In the genomic region with DNA sequence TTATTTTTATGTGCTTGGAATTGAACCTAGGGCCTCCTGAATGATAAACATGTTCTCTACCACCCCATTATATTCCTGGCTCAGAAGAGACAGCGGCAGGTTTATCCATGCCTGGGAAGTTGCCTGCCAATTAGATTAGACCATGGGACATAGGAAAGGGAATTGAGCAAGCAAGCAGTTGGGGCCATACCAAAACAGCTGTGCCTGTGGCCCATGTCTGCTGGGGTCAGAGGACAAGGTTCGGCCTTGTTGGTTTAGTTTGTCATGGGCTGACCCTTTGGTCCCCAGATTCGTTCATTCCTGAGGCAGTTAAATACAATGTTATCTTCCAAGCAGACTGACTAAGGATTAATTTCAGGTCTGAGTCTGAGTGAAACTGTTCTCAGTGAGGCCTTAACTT, we compare ENCODE assay signal across 23 mouse cellular contexts. TPM values are rescaled to one million over a fixed set of nuclear protein-coding genes. Genes with fewer than 3 reads are reported as not detected.
DNase-seq lines count a peak whose midpoint lies in the region; ATAC-seq and TF ChIP-seq lines count a peak whose summit lies in the region.
"Had no signal": no experiment of that assay in that cellular context is flagged by ENCODE, and none has a peak within 500 bp of the region (broad histone marks: within the 10 kb centered on the region; RNA-seq: fewer than 3 reads in every experiment).

No protein-coding gene starts in this region.

- no peaks in the 10 kb centered on the region for H3K9me3 ChIP-seq in heart, embryonic 13.5 days
- H3K9me3 ChIP-seq in kidney, embryonic 15.5 days (replicated peaks): no peaks in the 10 kb centered on the region
- no peaks in the 10 kb centered on the region for H3K9me3 ChIP-seq in limb, embryonic 12.5 days
- H3K9me3 ChIP-seq in liver, embryonic 16.5 days (replicated peaks; ENCODE audit: control insufficient read depth, low read length): no peaks in the 10 kb centered on the region
- H3K9me3 ChIP-seq: embryonic facial prominence, embryonic 13.5 days; forebrain, embryonic 12.5 days; hindbrain, embryonic 12.5 days; midbrain, embryonic 12.5 days had no signal

- no peaks in the 10 kb centered on the region; the same call in 1 of the 2 replicates for H3K36me3 ChIP-seq in heart, embryonic 13.5 days
- no peaks in the 10 kb centered on the region for H3K36me3 ChIP-seq in kidney, embryonic 15.5 days
- no peaks in the 10 kb centered on the region for H3K36me3 ChIP-seq in limb, embryonic 12.5 days
- H3K36me3 ChIP-seq in liver, embryonic 16.5 days (ENCODE audit: control insufficient read depth, insufficient read depth): no peaks in the 10 kb centered on the region
- H3K36me3 ChIP-seq: forebrain, embryonic 12.5 days; hindbrain, embryonic 12.5 days; midbrain, embryonic 12.5 days had no signal

- H3K27ac ChIP-seq in heart, embryonic 13.5 days (replicated peaks): 0 out of 2 replicates have a peak overlapping the region, but pooled peaks have one; percentile 21
- H3K27ac ChIP-seq in kidney, embryonic 15.5 days: no peak overlapping the region
- H3K27ac ChIP-seq in limb, embryonic 12.5 days: peak overlapping the region; percentile 64; the same call in 1 of the 2 replicates
- peak overlapping the region; percentile 62; the same call in 1 of the 2 replicates for H3K27ac ChIP-seq in liver, embryonic 16.5 days (ENCODE audit: low read length)
- no peak overlapping the region for H3K27ac ChIP-seq in left cerebral cortex, adult 2 months
- H3K27ac ChIP-seq: embryonic facial prominence, embryonic 13.5 days; forebrain, embryonic 12.5 days; hindbrain, embryonic 12.5 days; midbrain, embryonic 12.5 days; stomach, postnatal 0 days had no signal

- DNase-seq in heart, adult 8-10 months (ENCODE audit: low spot score): no peak
- peak; percentile 29 to 57 for DNase-seq in kidney, postnatal 25 days
- DNase-seq in left cerebral cortex, adult 2 months (ENCODE audit: extremely low spot score in 1 of 2, low spot score in 2 of 2): no peak
- no peak for DNase-seq in testis, postnatal 14 days (ENCODE audit: low spot score)
- DNase-seq: adrenal gland, postnatal 25 days; cerebellum, adult 8-10 months; cerebellum, postnatal 36 days; embryo, embryonic 11 days; heart, postnatal 14 days; layer of hippocampus, postnatal 36 days; lung, adult 18-20 months; lung, postnatal 10 days had no signal

- no peak overlapping the region for H3K4me2 ChIP-seq in heart, embryonic 13.5 days
- H3K4me2 ChIP-seq in kidney, embryonic 15.5 days: no peak overlapping the region
- H3K4me2 ChIP-seq in limb, embryonic 12.5 days: no peak overlapping the region
- no peak overlapping the region for H3K4me2 ChIP-seq in liver, embryonic 16.5 days (ENCODE audit: low read depth, low read length)
- H3K4me2 ChIP-seq: embryonic facial prominence, embryonic 13.5 days; forebrain, embryonic 12.5 days; heart, embryonic 11.5 days; hindbrain, embryonic 12.5 days; midbrain, embryonic 12.5 days had no signal

- WGBS in heart, embryonic 13.5 days: 58% methylated on average over 3 of the region's 3 CpGs
- WGBS in kidney, embryonic 15.5 days: 50% methylated on average over 3 of the region's 3 CpGs
- WGBS in limb, embryonic 12.5 days: 56% methylated on average over 3 of the region's 3 CpGs
- 49% methylated on average over 3 of the region's 3 CpGs for WGBS in liver, embryonic 16.5 days (ENCODE audit: insufficient replicate concordance)

- TF ChIP-seq CTCF in left cerebral cortex, adult 2 months (IDR thresholded peaks at IDR 0.05): no peak

- H3K9ac ChIP-seq in heart, embryonic 13.5 days: no peak overlapping the region
- H3K9ac ChIP-seq in kidney, embryonic 15.5 days: no peak overlapping the region
- no peak overlapping the region for H3K9ac ChIP-seq in limb, embryonic 12.5 days (replicated peaks)
- H3K9ac ChIP-seq in liver, embryonic 16.5 days (ENCODE audit: low read depth, low read length): no peak overlapping the region
- H3K9ac ChIP-seq: embryonic facial prominence, embryonic 13.5 days; forebrain, embryonic 12.5 days; hindbrain, embryonic 12.5 days; midbrain, embryonic 12.5 days had no signal

- intact Hi-C loops in left cerebral cortex, adult 2 months (cut with DNase I): no loop called here

- H3K27me3 ChIP-seq in heart, embryonic 13.5 days (replicated peaks): no peaks in the 10 kb centered on the region
- H3K27me3 ChIP-seq in kidney, embryonic 15.5 days: no peaks in the 10 kb centered on the region
- no peaks in the 10 kb centered on the region for H3K27me3 ChIP-seq in limb, embryonic 12.5 days
- H3K27me3 ChIP-seq in liver, embryonic 16.5 days (ENCODE audit: control insufficient read depth, insufficient read depth, low read depth, low read length): no peaks in the 10 kb centered on the region
- H3K27me3 ChIP-seq: embryonic facial prominence, embryonic 13.5 days; forebrain, embryonic 12.5 days; hindbrain, embryonic 12.5 days; midbrain, embryonic 12.5 days had no signal

- H3K4me3 ChIP-seq in heart, embryonic 13.5 days: no peak overlapping the region
- no peak overlapping the region for H3K4me3 ChIP-seq in kidney, embryonic 15.5 days (replicated peaks)
- H3K4me3 ChIP-seq in limb, embryonic 12.5 days (replicated peaks): no peak overlapping the region
- H3K4me3 ChIP-seq in liver, embryonic 16.5 days (ENCODE audit: low read depth, low read length): no peak overlapping the region
- no peak overlapping the region for H3K4me3 ChIP-seq in left cerebral cortex, adult 2 months
- H3K4me3 ChIP-seq: embryonic facial prominence, embryonic 13.5 days; erythroblast, embryonic 14.5 days; forebrain, embryonic 12.5 days; hindbrain, embryonic 12.5 days; midbrain, embryonic 12.5 days had no signal

- H3K4me1 ChIP-seq in heart, embryonic 13.5 days: peaks cover 99% of the 10 kb centered on the region
- peaks cover 51% of the 10 kb centered on the region for H3K4me1 ChIP-seq in kidney, embryonic 15.5 days
- H3K4me1 ChIP-seq in limb, embryonic 12.5 days (replicated peaks): peaks cover 69% of the 10 kb centered on the region
- H3K4me1 ChIP-seq in liver, embryonic 16.5 days (ENCODE audit: control insufficient read depth, low read depth, low read length): peaks cover 9% of the 10 kb centered on the region
- H3K4me1 ChIP-seq: forebrain, embryonic 12.5 days; hindbrain, embryonic 12.5 days; midbrain, embryonic 12.5 days had no signal

- ATAC-seq in heart, embryonic 13.5 days (ENCODE audit: extremely low read depth, insufficient number of reproducible peaks, low FRiP score, low TSS enrichment): no peak
- no peak for ATAC-seq in kidney, embryonic 15.5 days (replicated peaks; ENCODE audit: low FRiP score)
- no peak for ATAC-seq in limb, embryonic 12.5 days (ENCODE audit: insufficient number of reproducible peaks, insufficient read depth, low FRiP score, low TSS enrichment, low read depth)
- peak; percentile 82 for ATAC-seq in liver, embryonic 16.5 days (ENCODE audit: low read depth)

RNA-seq across cellular contexts. Expression of gene Rassf8, which starts 10.8 kb away (rescaled TPM):
- polyA plus RNA-seq in heart, embryonic 13.5 days (2015; fragmentation: Nextera tagmentation; extraction: Ambion mirVana): 7.4 and 7.6 TPM in 2 replicates
- 10 to 100 TPM; 54.3 to 61.5 (median 55.4) TPM for total RNA-seq in heart, adult 8-10 months (2022)
- 7.8 and 9.0 TPM in 2 replicates for polyA plus RNA-seq in kidney, embryonic 15.5 days (2015; fragmentation: Nextera tagmentation; extraction: Ambion mirVana)
- polyA plus RNA-seq in limb, embryonic 12.5 days (2016; fragmentation: Nextera tagmentation; extraction: Ambion mirVana): 9.2 and 13.7 TPM in 2 replicates
- polyA plus RNA-seq in liver, embryonic 16.5 days (2015; fragmentation: Nextera tagmentation; extraction: Ambion mirVana): 1.1 and 1.6 TPM in 2 replicates
- total RNA-seq in left cerebral cortex, adult 2 months (2021): 10 to 100 TPM; 19.3 to 19.5 TPM
- polyA plus RNA-seq: erythroblast, embryonic 14.5 days had no signal

Comparison
In these comparisons a context has a peak if more than half of its experiments do, and no peak if none do; other contexts are left out.
1. H3K27ac ChIP-seq: peak in heart, embryonic 13.5 days (single experiment), limb, embryonic 12.5 days (single experiment) and liver, embryonic 16.5 days (single experiment); none in kidney, embryonic 15.5 days (single experiment) and left cerebral cortex, adult 2 months (single experiment).
2. DNase-seq: peak in kidney, postnatal 25 days (2 of 2); none in heart, adult 8-10 months (single experiment), left cerebral cortex, adult 2 months (0 of 2) and testis, postnatal 14 days (single experiment).